Mouse (Mus musculus) liver, embryonic 12.5 days (tissue): ENCODE data around the gene Fancg. TPM values are rescaled to one million over a fixed set of nuclear protein-coding genes. Genes with fewer than 3 reads are reported as not detected.
A peak's percentile ranks its signal among the peaks of the same experiment; 100 is the strongest.

Source experiments
- ATAC-seq: fragments of 200-750 bp; cut with Nextera tagmentation; 2 replicates; pipeline ENCODE4 v1.8.0; 2017; ENCODE audit warnings: moderate number of reproducible peaks, mild to moderate bottlenecking, moderate library complexity
- H3K27ac ChIP-seq: fragments of 300-500 bp; sonication (generic); 2 replicates; pipeline ENCODE4 v1.5.1; 2016; ENCODE audit warnings: mild to moderate bottlenecking
- H3K27me3 ChIP-seq: fragments of 300-500 bp; sonication (generic); replicated peaks from 2 replicates; pipeline ENCODE4 v1.6.1; 2016; ENCODE audit warnings: mild to moderate bottlenecking, moderate library complexity
- H3K36me3 ChIP-seq: fragments of 300-500 bp; sonication (generic); 2 replicates; pipeline ENCODE4 v1.6.1; 2016; ENCODE audit warnings: mild to moderate bottlenecking, moderate library complexity
- H3K4me1 ChIP-seq: fragments of 300-500 bp; sonication (generic); 2 replicates; pipeline ENCODE4 v1.6.1; 2016
- H3K4me2 ChIP-seq: fragments of 300-500 bp; sonication (generic); 2 replicates; pipeline ENCODE4 v1.6.1; 2016; ENCODE audit warnings: mild to moderate bottlenecking, moderate library complexity
- H3K4me3 ChIP-seq: fragments of 300-500 bp; sonication (generic); 2 replicates; pipeline ENCODE4 v1.5.1; 2016; ENCODE audit warnings: mild to moderate bottlenecking, moderate library complexity
- H3K9ac ChIP-seq: fragments of 300-500 bp; sonication (generic); 2 replicates; pipeline ENCODE4 v1.6.1; 2016; ENCODE audit warnings: mild to moderate bottlenecking, moderate library complexity
- H3K9me3 ChIP-seq: fragments of 300-500 bp; sonication (generic); replicated peaks from 2 replicates; pipeline ENCODE4 v1.6.1; 2016; ENCODE audit warnings: mild to moderate bottlenecking, moderate library complexity
- WGBS: fragments of 180-500 bp; shearing (Covaris S2); methylation state at CpG from one replicate; pipeline ENCODE4 v1.1.7; 2016; ENCODE audit not compliant: insufficient replicate concordance; 5-methylcytosine and 5-hydroxymethylcytosine counted together
- polyA plus RNA-seq: library from polyadenylated mRNA; unstranded; fragments of >200 nt; fragmentation: Nextera tagmentation; extraction: Ambion mirVana; gene quantifications from 2 replicates; pipeline ENCODE4 v1.2.1, GENCODE M21; 2016

The Fancg gene
- polyA plus RNA-seq, 1 experiment from 2014 or later, result 12.3 TPM

GRCm38 (mm10) chr4:43043644-43044357, 33.5 kb upstream of the Fancg start:
- Histone ChIP-seq H3K36me3 (no peaks in the 10 kb centered on the region), H3K9ac (no peak overlapping the region), H3K27ac (no peak overlapping the region), H3K4me3 (no peak overlapping the region), H3K4me1 (peaks cover 57% of the 10 kb centered on the region), H3K27me3 (no peaks in the 10 kb centered on the region), H3K4me2 (peak overlapping the region; percentile 83), H3K9me3 (no peaks in the 10 kb centered on the region)
- 17% methylated on average over 7 of the region's 7 CpGs for WGBS
- no peak for ATAC-seq

GRCm38 (mm10) chr4:43040881-43041547, 30.7 kb upstream of the Fancg start:
- no peak overlapping the region; the same call in 1 of the 2 replicates for H3K9ac ChIP-seq
- peaks cover 11% of the 10 kb centered on the region for H3K36me3 ChIP-seq
- WGBS, result 62% methylated on average over 9 of the region's 9 CpGs
- no peaks in the 10 kb centered on the region for H3K9me3 ChIP-seq
- peak overlapping the region; percentile 93; the same call in 1 of the 2 replicates for H3K4me2 ChIP-seq
- no peak for ATAC-seq
- peaks cover 74% of the 10 kb centered on the region for H3K4me1 ChIP-seq
- no peaks in the 10 kb centered on the region for H3K27me3 ChIP-seq
- peak overlapping the region; percentile 53 for H3K27ac ChIP-seq
- H3K4me3 ChIP-seq, result peak overlapping the region; percentile 18; the same call in 1 of the 2 replicates

- Histone ChIP-seq H3K4me3 (peak overlapping the region; percentile 83), H3K36me3 (peaks cover 20% of the 10 kb centered on the region), H3K4me2 (peak overlapping the region; percentile 93), H3K9ac (peak overlapping the region; percentile 92), H3K4me1 (peaks cover 69% of the 10 kb centered on the region), H3K9me3 (no peaks in the 10 kb centered on the region), H3K27ac (peak overlapping the region; percentile 95), H3K27me3 (no peaks in the 10 kb centered on the region)
- WGBS, result 3% methylated on average over 24 of the region's 25 CpGs
- peak; percentile 92 for ATAC-seq
Measured at GRCm38 (mm10) chr4:43040114-43040572, 29.8 kb upstream of the Fancg start.

- peak; percentile 16 for ATAC-seq
- H3K27ac ChIP-seq, result peak overlapping the region; percentile 95
- WGBS, result 5% methylated on average over 11 of the region's 11 CpGs
- H3K4me3 ChIP-seq, result peak overlapping the region; percentile 83
- H3K9ac ChIP-seq, result peak overlapping the region; percentile 92
- peaks cover 63% of the 10 kb centered on the region for H3K4me1 ChIP-seq
- no peaks in the 10 kb centered on the region for H3K9me3 ChIP-seq
- H3K27me3 ChIP-seq, result no peaks in the 10 kb centered on the region
- peaks cover 25% of the 10 kb centered on the region for H3K36me3 ChIP-seq
- peak overlapping the region; percentile 93 for H3K4me2 ChIP-seq
Measured at GRCm38 (mm10) chr4:43039609-43040008, 29.3 kb upstream of the Fancg start.

GRCm38 (mm10) chr4:43038567-43039495, 28.5 kb upstream of the Fancg start:
- peaks cover 33% of the 10 kb centered on the region for H3K36me3 ChIP-seq
- peak; percentile 36 for ATAC-seq
- WGBS, result 43% methylated on average over 15 of the region's 15 CpGs
- H3K9me3 ChIP-seq, result no peaks in the 10 kb centered on the region
- peaks cover 56% of the 10 kb centered on the region for H3K4me1 ChIP-seq
- H3K4me3 ChIP-seq, result peak overlapping the region; percentile 83
- H3K27me3 ChIP-seq, result no peaks in the 10 kb centered on the region
- peak overlapping the region; percentile 93 for H3K4me2 ChIP-seq
- peak overlapping the region; percentile 92 for H3K9ac ChIP-seq
- peak overlapping the region; percentile 95 for H3K27ac ChIP-seq

- Histone ChIP-seq H3K27ac (peak overlapping the region; percentile 95), H3K36me3 (peaks cover 41% of the 10 kb centered on the region), H3K4me1 (peaks cover 53% of the 10 kb centered on the region), H3K4me3 (peak overlapping the region; percentile 83), H3K27me3 (no peaks in the 10 kb centered on the region), H3K4me2 (peak overlapping the region; percentile 93), H3K9me3 (no peaks in the 10 kb centered on the region), H3K9ac (peak overlapping the region; percentile 92)
- ATAC-seq, result peak; percentile 60
- 12% methylated on average over 4 of the region's 4 CpGs for WGBS
Measured at GRCm38 (mm10) chr4:43037860-43038566, 27.7 kb upstream of the Fancg start.

GRCm38 (mm10) chr4:43036356-43036755, 26.1 kb upstream of the Fancg start:
- H3K27ac ChIP-seq, result peak overlapping the region; percentile 95
- peaks cover 60% of the 10 kb centered on the region for H3K4me1 ChIP-seq

GRCm38 (mm10) chr4:43035851-43036250, 25.5 kb upstream of the Fancg start:
- Histone ChIP-seq H3K27ac (peak overlapping the region; percentile 95; the same call in 1 of the 2 replicates), H3K4me1 (peaks cover 55% of the 10 kb centered on the region), H3K9ac (no peak overlapping the region), H3K27me3 (no peaks in the 10 kb centered on the region), H3K4me2 (peak overlapping the region; percentile 23), H3K36me3 (peaks cover 46% of the 10 kb centered on the region), H3K9me3 (no peaks in the 10 kb centered on the region), H3K4me3 (no peak overlapping the region)
- no peak for ATAC-seq
- WGBS, result 85% methylated on average over 6 of the region's 6 CpGs

More at GRCm38 (mm10) chr4:43036356-43036755, 26.1 kb upstream of the Fancg start:
- Histone ChIP-seq H3K9me3 (no peaks in the 10 kb centered on the region), H3K4me3 (peak overlapping the region; percentile 83), H3K4me2 (peak overlapping the region; percentile 93), H3K9ac (peak overlapping the region; percentile 74), H3K27me3 (no peaks in the 10 kb centered on the region), H3K36me3 (peaks cover 46% of the 10 kb centered on the region)
- ATAC-seq, result no peak
- WGBS, result 79% methylated on average over 10 of the region's 10 CpGs

GRCm38 (mm10) chr4:43033481-43033880, 23.2 kb upstream of the Fancg start:
- Histone ChIP-seq H3K4me2 (no peak overlapping the region), H3K27me3 (no peaks in the 10 kb centered on the region), H3K4me3 (no peak overlapping the region), H3K36me3 (peaks cover 62% of the 10 kb centered on the region), H3K27ac (no peak overlapping the region), H3K9ac (no peak overlapping the region), H3K4me1 (peaks cover 54% of the 10 kb centered on the region), H3K9me3 (no peaks in the 10 kb centered on the region)
- no peak for ATAC-seq
- WGBS, result 77% methylated on average over 14 of the region's 14 CpGs

- Histone ChIP-seq H3K4me3 (no peak overlapping the region), H3K9ac (no peak overlapping the region), H3K27me3 (no peaks in the 10 kb centered on the region), H3K27ac (peak overlapping the region; percentile 39; the same call in 1 of the 2 replicates), H3K9me3 (no peaks in the 10 kb centered on the region), H3K4me1 (peaks cover 46% of the 10 kb centered on the region), H3K4me2 (no peak overlapping the region), H3K36me3 (peaks cover 72% of the 10 kb centered on the region)
- no peak for ATAC-seq
- 68% methylated on average over 1 of the region's 1 CpGs for WGBS
Measured at GRCm38 (mm10) chr4:43032501-43032900, 22.2 kb upstream of the Fancg start.
